Mouse (Mus musculus) ES-E14 (cell line): ENCODE results near the gene Slc29a4. TPM values are rescaled to one million over a fixed set of nuclear protein-coding genes. Genes with fewer than 3 reads are reported as not detected.

Experiments
- DNase-seq: peaks from one replicate; pipeline ENCODE4 v3.0.0-alpha.2; 2013; ENCODE audit warnings: low read depth, low spot score
- H3K27ac ChIP-seq: 2 replicates; pipeline ENCODE4 v1.5.1; 2012; ENCODE audit warnings: low read depth, mild to moderate bottlenecking, low read length, moderate library complexity, mixed read lengths; ENCODE audit not compliant: poor library complexity, insufficient read depth, severe bottlenecking
- H3K36me3 ChIP-seq: 2 replicates; pipeline ENCODE4 v1.6.1; 2012; ENCODE audit warnings: mild to moderate bottlenecking, low read length, moderate library complexity, mixed read lengths; ENCODE audit not compliant: control insufficient read depth, poor library complexity, insufficient read depth, severe bottlenecking
- H3K4me1 ChIP-seq, 2 experiments: fragments of 150-350 bp in 1 of 2; sonication (generic) in 1 of 2; 2 replicates each; pipeline ENCODE4 v1.6.1; 2012; ENCODE audit warnings: low read length in 2 of 2, mild to moderate bottlenecking in 1 of 2, mixed read lengths in 1 of 2; ENCODE audit not compliant: control insufficient read depth in 2 of 2, insufficient read depth in 2 of 2, poor library complexity in 1 of 2
- H3K4me3 ChIP-seq, 2 experiments: fragments of 150-350 bp in 1 of 2; sonication (generic) in 1 of 2; 2 replicates each; pipeline ENCODE4 v1.5.1; 2012; ENCODE audit warnings: low read length in 2 of 2, low read depth in 1 of 2, mild to moderate bottlenecking in 1 of 2, mixed read lengths in 1 of 2; ENCODE audit not compliant: insufficient read depth in 1 of 2, poor library complexity in 1 of 2, severe bottlenecking in 1 of 2
- H3K9ac ChIP-seq: 2 replicates; pipeline ENCODE4 v1.6.1; 2012; ENCODE audit warnings: low read depth, mild to moderate bottlenecking, low read length, mixed read lengths; ENCODE audit not compliant: poor library complexity, insufficient read depth, severe bottlenecking
- H3K9me3 ChIP-seq: fragments of 150-350 bp; sonication (generic); 2 replicates; pipeline ENCODE4 v1.6.1; 2012; ENCODE audit warnings: low read depth, mild to moderate bottlenecking, low read length; ENCODE audit not compliant: control insufficient read depth, insufficient read depth
- CHD2 ChIP-seq: IDR thresholded peaks from 2 replicates; pipeline ENCODE4 v1.6.1; 2014; ENCODE audit warnings: mild to moderate bottlenecking, low read depth, low read length, inconsistent platforms
- HCFC1 ChIP-seq: IDR thresholded peaks from 2 replicates; pipeline ENCODE4 v1.6.1; 2012; ENCODE audit warnings: low read length, inconsistent platforms, borderline replicate concordance; ENCODE audit not compliant: insufficient read depth
- MAFK ChIP-seq: IDR thresholded peaks from 2 replicates; pipeline ENCODE4 v1.6.1; 2014; ENCODE audit warnings: mild to moderate bottlenecking, low read depth, low read length, inconsistent platforms; ENCODE audit not compliant: insufficient read depth
- ZC3H11A ChIP-seq: IDR thresholded peaks from 2 replicates; pipeline ENCODE4 v1.6.1; 2012; ENCODE audit warnings: low read depth, mild to moderate bottlenecking, inconsistent platforms, low read length, borderline replicate concordance
- ZNF384 ChIP-seq: IDR thresholded peaks from 2 replicates; pipeline ENCODE4 v1.6.1; 2012; ENCODE audit warnings: low read depth, low read length, inconsistent platforms
- in situ Hi-C, 2 experiments: fragments of 600-800 bp; cut with MboI; formaldehyde crosslinking; loops; one replicate each; pipeline ENCODE4 v1.15.1; 2025; ENCODE audit warnings: low sequenced_read_pairs in 2 of 2, inconsistent platforms in 1 of 2; ENCODE audit not compliant: unreplicated experiment in 2 of 2
- total RNA-seq: library from RNA; depleted of rRNA; stranded (reverse); fragments of 300-350 nt; gene quantifications from 2 replicates; pipeline ENCODE4 v1.2.3, GENCODE M21; 2012

Slc29a4 gene
- total RNA-seq, 1 experiment: 9.4 TPM

DNA sequence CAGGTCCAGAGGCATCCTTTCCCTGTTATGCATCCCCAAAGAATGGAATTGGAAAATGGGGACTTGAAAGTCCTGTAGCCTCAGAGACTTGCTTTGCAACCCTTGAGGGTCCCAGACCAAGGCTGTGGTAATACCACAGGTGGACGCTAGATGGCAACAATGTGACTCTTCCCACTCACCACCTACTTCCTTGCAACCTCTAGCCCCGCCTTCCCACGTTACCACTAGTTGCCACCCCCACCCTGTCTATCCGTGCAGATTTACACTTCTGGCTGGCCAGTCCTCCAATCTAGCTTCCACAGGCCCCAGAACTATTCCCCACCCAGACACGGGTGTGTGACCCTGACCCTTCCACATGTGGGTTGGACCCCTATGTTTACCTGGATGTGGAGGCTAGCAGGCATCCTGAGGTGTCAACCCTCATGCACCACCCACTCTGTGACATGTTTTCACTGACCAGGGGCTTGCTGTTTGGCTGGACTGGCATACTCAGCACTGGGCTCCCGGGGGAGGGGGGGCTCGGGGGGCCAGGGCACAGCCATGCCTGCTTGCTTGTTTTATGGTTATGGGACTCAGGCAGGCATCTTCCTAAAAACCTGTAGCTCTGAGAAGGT lies 31.3 kb downstream of the Slc29a4 start:
- peak; percentile 83 for DNase-seq
- Histone ChIP-seq H3K9me3 (no peaks in the 10 kb centered on the region), H3K27ac (no peak overlapping the region), H3K36me3 (peaks cover 9% of the 10 kb centered on the region; the same call in 1 of the 2 replicates), H3K4me1 (peaks cover 3 to 23% of the 10 kb centered on the region in 2 experiments; a peak in 3 of 4 replicates), H3K4me3 (no peak overlapping the region), H3K9ac (no peak overlapping the region)
- in situ Hi-C loops: no loop called here
- TF ChIP-seq ZC3H11A: peak; percentile 78
- TF ChIP-seq MAFK: no peak

- H3K9me3 ChIP-seq: no peaks in the 10 kb centered on the region
- no peak for DNase-seq
- H3K9ac ChIP-seq: no peak overlapping the region
- peaks cover 7% of the 10 kb centered on the region; the same call in 1 of the 2 replicates for H3K36me3 ChIP-seq
- peaks cover 3 to 18% of the 10 kb centered on the region in 2 experiments; a peak in 2 of 4 replicates for H3K4me1 ChIP-seq
- in situ Hi-C loops: no loop called here
- TF ChIP-seq ZC3H11A (no peak), MAFK (no peak), ZNF384 (no peak), CHD2 (no peak), HCFC1 (no peak)
- no peak overlapping the region for H3K27ac ChIP-seq
- H3K4me3 ChIP-seq: no peak overlapping the region
Observed at GRCm38 (mm10) chr5:142724265-142724664, 32.0 kb downstream of the Slc29a4 start.

DNA sequence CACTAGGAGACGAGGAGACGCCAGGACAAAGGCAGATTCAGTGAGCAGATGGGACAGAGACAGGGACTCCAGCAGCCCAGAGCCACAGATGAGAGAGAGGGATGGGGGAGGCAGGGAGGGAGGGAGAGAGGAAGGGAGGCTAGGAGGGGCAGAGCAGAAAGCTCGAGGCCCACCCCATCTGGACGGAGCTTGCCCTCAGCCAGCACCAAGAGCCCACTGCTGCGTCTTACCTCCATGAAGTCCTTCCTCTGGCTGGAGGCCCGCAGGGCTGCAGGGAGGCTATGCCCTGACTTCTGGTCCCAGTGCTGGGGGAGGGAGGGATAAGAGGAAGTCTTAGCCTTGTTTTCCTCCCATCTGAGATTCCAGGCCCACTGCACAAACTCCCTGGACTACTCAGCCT lies 34.4 kb downstream of the Slc29a4 start:
- in situ Hi-C loops: no loop called here
- Histone ChIP-seq H3K9ac (no peak overlapping the region), H3K27ac (no peak overlapping the region), H3K36me3 (peaks cover 5% of the 10 kb centered on the region; the same call in 1 of the 2 replicates), H3K4me1 (peaks cover 3 to 18% of the 10 kb centered on the region in 2 experiments; a peak in 2 of 4 replicates), H3K9me3 (no peaks in the 10 kb centered on the region), H3K4me3 (no peak overlapping the region)
- TF ChIP-seq ZC3H11A (no peak), MAFK (no peak), CHD2 (no peak), ZNF384 (no peak), HCFC1 (no peak)
- DNase-seq: no peak

DNA sequence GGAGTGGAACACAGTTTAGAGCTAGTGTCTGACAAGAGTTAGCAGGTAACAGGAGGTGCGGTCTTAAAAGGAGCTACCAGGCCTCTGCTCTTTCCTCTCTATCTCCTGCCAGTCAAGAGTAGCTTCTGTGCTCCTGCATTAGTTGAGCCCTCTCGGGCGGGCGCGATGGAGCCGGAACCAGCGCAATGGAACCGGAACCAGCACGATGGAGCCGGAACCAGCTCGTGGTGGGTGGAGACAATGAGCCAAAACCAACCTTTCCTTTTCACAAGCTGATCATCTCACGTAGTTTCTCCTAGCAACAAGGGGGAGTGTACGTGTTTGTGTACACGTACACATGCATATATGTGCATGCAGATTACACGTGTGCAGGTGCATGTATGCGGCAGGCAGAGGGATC lies 36.0 kb downstream of the Slc29a4 start:
- Histone ChIP-seq H3K27ac (no peak overlapping the region), H3K36me3 (peaks cover 12% of the 10 kb centered on the region; the same call in 1 of the 2 replicates), H3K9me3 (no peaks in the 10 kb centered on the region), H3K4me1 (peaks cover 3 to 18% of the 10 kb centered on the region in 2 experiments; a peak in 2 of 4 replicates), H3K9ac (peak overlapping the region; percentile 64), H3K4me3 (peak overlapping the region; percentile 56)
- in situ Hi-C loops: no loop called here
- TF ChIP-seq HCFC1: no peak
- TF ChIP-seq CHD2: no peak
- no peak for TF ChIP-seq MAFK
- TF ChIP-seq ZNF384: no peak
- TF ChIP-seq ZC3H11A: no peak
- DNase-seq: no peak
